Mouse (Mus musculus): Measurements from ENCODE around the gene Amdhd2. TPM values are rescaled to one million over a fixed set of nuclear protein-coding genes. Genes with fewer than 3 reads are reported as not detected.

Amdhd2 gene
- polyA plus RNA-seq, 1 experiment from 2014 or later, result 25.2 TPM

- no peak for ATAC-seq (replicated peaks; ENCODE audit: extremely low read depth, insufficient read depth, low FRiP score)
- Histone ChIP-seq H3K4me1 (ENCODE audit: control insufficient read depth, insufficient read depth, low read length) (peaks cover 59% of the 10 kb centered on the region), H3K27me3 (ENCODE audit: control insufficient read depth, insufficient read depth, low read length) (peaks cover 42% of the 10 kb centered on the region), H3K36me3 (ENCODE audit: control insufficient read depth, insufficient read depth) (no peaks in the 10 kb centered on the region), H3K4me3 (ENCODE audit: low read length) (peak overlapping the region; percentile 57), H3K9me3 (replicated peaks; ENCODE audit: control insufficient read depth, low read length) (no peaks in the 10 kb centered on the region), H3K9ac (ENCODE audit: low read length) (peak overlapping the region; percentile 83), H3K27ac (ENCODE audit: low read length) (no peak overlapping the region), H3K4me2 (ENCODE audit: low read depth, low read length) (peak overlapping the region; percentile 96)
- 77% methylated on average over 34 of the region's 34 CpGs for WGBS
Observed at GRCm38 (mm10) chr17:24207768-24208640, 44.4 kb upstream of the Amdhd2 start.

- Histone ChIP-seq H3K27me3 (ENCODE audit: control insufficient read depth, insufficient read depth, low read length) (peaks cover 37% of the 10 kb centered on the region), H3K36me3 (ENCODE audit: control insufficient read depth, insufficient read depth) (no peaks in the 10 kb centered on the region), H3K4me1 (ENCODE audit: control insufficient read depth, insufficient read depth, low read length) (peaks cover 55% of the 10 kb centered on the region), H3K4me3 (ENCODE audit: low read length) (peak overlapping the region; percentile 66), H3K4me2 (ENCODE audit: low read depth, low read length) (peak overlapping the region; percentile 92), H3K9ac (ENCODE audit: low read length) (peak overlapping the region; percentile 83), H3K27ac (ENCODE audit: low read length) (no peak overlapping the region), H3K9me3 (replicated peaks; ENCODE audit: control insufficient read depth, low read length) (no peaks in the 10 kb centered on the region)
- 8% methylated on average over 61 of the region's 62 CpGs for WGBS
- ATAC-seq (replicated peaks; ENCODE audit: extremely low read depth, insufficient read depth, low FRiP score), result no peak
Observed at GRCm38 (mm10) chr17:24206451-24207351, 43.1 kb upstream of the Amdhd2 start.

GRCm38 (mm10) chr17:24205908-24206361, 42.4 kb upstream of the Amdhd2 start:
- H3K4me1 ChIP-seq (ENCODE audit: control insufficient read depth, insufficient read depth, low read length), result peaks cover 48% of the 10 kb centered on the region
- no peaks in the 10 kb centered on the region for H3K9me3 ChIP-seq (replicated peaks; ENCODE audit: control insufficient read depth, low read length)
- no peaks in the 10 kb centered on the region for H3K36me3 ChIP-seq (ENCODE audit: control insufficient read depth, insufficient read depth)
- 0 out of 2 replicates have a peak overlapping the region, but pooled peaks have one; percentile 34 for H3K27ac ChIP-seq (ENCODE audit: low read length)
- 0 out of 2 replicates have a peak, but pooled peaks have one; percentile 1 for ATAC-seq (replicated peaks; ENCODE audit: extremely low read depth, insufficient read depth, low FRiP score)
- peak overlapping the region; percentile 83 for H3K9ac ChIP-seq (ENCODE audit: low read length)
- peak overlapping the region; percentile 92 for H3K4me2 ChIP-seq (ENCODE audit: low read depth, low read length)
- H3K27me3 ChIP-seq (ENCODE audit: control insufficient read depth, insufficient read depth, low read length), result peaks cover 34% of the 10 kb centered on the region
- peak overlapping the region; percentile 66 for H3K4me3 ChIP-seq (ENCODE audit: low read length)
- WGBS, result 6% methylated on average over 15 of the region's 15 CpGs

- peak within 1 kb of the TSS; percentile 83 for H3K9ac ChIP-seq (ENCODE audit: low read length)
- H3K27me3 ChIP-seq (ENCODE audit: control insufficient read depth, insufficient read depth, low read length), result peaks cover 29% of the 10 kb centered on the region
- peak within 1 kb of the TSS; percentile 92 for H3K4me2 ChIP-seq (ENCODE audit: low read depth, low read length)
- WGBS, result under 1% methylated on average over 61 of the region's 65 CpGs
- H3K9me3 ChIP-seq (replicated peaks; ENCODE audit: control insufficient read depth, low read length), result no peaks in the 10 kb centered on the region
- no peaks in the 10 kb centered on the region for H3K36me3 ChIP-seq (ENCODE audit: control insufficient read depth, insufficient read depth)
- H3K27ac ChIP-seq (ENCODE audit: low read length), result 0 out of 2 replicates have a peak within 1 kb of the TSS, but pooled peaks have one; percentile 34
- peaks cover 48% of the 10 kb centered on the region for H3K4me1 ChIP-seq (ENCODE audit: control insufficient read depth, insufficient read depth, low read length)
- ATAC-seq (replicated peaks; ENCODE audit: extremely low read depth, insufficient read depth, low FRiP score), result peak; percentile 69
- peak within 1 kb of the TSS; percentile 66 for H3K4me3 ChIP-seq (ENCODE audit: low read length)
Observed at GRCm38 (mm10) chr17:24205284-24205888, 41.8 kb upstream of the Amdhd2 start, which contains the start of gene Tbc1d24. TSS of gene Tbc1d24 (minus strand) at chr17:24205562.

GRCm38 (mm10) chr17:24204846-24205245, 41.3 kb upstream of the Amdhd2 start:
- Histone ChIP-seq H3K27ac (ENCODE audit: low read length) (0 out of 2 replicates have a peak overlapping the region, but pooled peaks have one; percentile 15), H3K9me3 (replicated peaks; ENCODE audit: control insufficient read depth, low read length) (no peaks in the 10 kb centered on the region), H3K4me3 (ENCODE audit: low read length) (peak overlapping the region; percentile 66), H3K27me3 (ENCODE audit: control insufficient read depth, insufficient read depth, low read length) (peaks cover 24% of the 10 kb centered on the region), H3K9ac (ENCODE audit: low read length) (peak overlapping the region; percentile 83), H3K36me3 (ENCODE audit: control insufficient read depth, insufficient read depth) (no peaks in the 10 kb centered on the region), H3K4me2 (ENCODE audit: low read depth, low read length) (peak overlapping the region; percentile 92), H3K4me1 (ENCODE audit: control insufficient read depth, insufficient read depth, low read length) (peaks cover 50% of the 10 kb centered on the region)
- no peak for ATAC-seq (replicated peaks; ENCODE audit: extremely low read depth, insufficient read depth, low FRiP score)
- 11% methylated on average over 7 of the region's 7 CpGs for WGBS

GRCm38 (mm10) chr17:24203611-24204534, 40.3 kb upstream of the Amdhd2 start:
- H3K4me3 ChIP-seq (ENCODE audit: low read length), result no peak overlapping the region

GRCm38 (mm10) chr17:24203068-24203467, 39.5 kb upstream of the Amdhd2 start:
- no peak for ATAC-seq (replicated peaks; ENCODE audit: extremely low read depth, insufficient read depth, low FRiP score)
- no peak overlapping the region for H3K4me3 ChIP-seq (ENCODE audit: low read length)

More at GRCm38 (mm10) chr17:24203611-24204534, 40.3 kb upstream of the Amdhd2 start:
- Histone ChIP-seq H3K36me3 (ENCODE audit: control insufficient read depth, insufficient read depth) (no peaks in the 10 kb centered on the region), H3K9me3 (replicated peaks; ENCODE audit: control insufficient read depth, low read length) (no peaks in the 10 kb centered on the region), H3K9ac (ENCODE audit: low read length) (no peak overlapping the region), H3K27ac (ENCODE audit: low read length) (no peak overlapping the region), H3K27me3 (ENCODE audit: control insufficient read depth, insufficient read depth, low read length) (peaks cover 22% of the 10 kb centered on the region), H3K4me2 (ENCODE audit: low read depth, low read length) (peak overlapping the region; percentile 92), H3K4me1 (ENCODE audit: control insufficient read depth, insufficient read depth, low read length) (peaks cover 52% of the 10 kb centered on the region)
- no peak for ATAC-seq (replicated peaks; ENCODE audit: extremely low read depth, insufficient read depth, low FRiP score)
- WGBS, result 45% methylated on average over 3 of the region's 3 CpGs

More at GRCm38 (mm10) chr17:24203068-24203467, 39.5 kb upstream of the Amdhd2 start:
- WGBS, result 37% methylated on average over 4 of the region's 4 CpGs
- Histone ChIP-seq H3K4me1 (ENCODE audit: control insufficient read depth, insufficient read depth, low read length) (peaks cover 44% of the 10 kb centered on the region), H3K27me3 (ENCODE audit: control insufficient read depth, insufficient read depth, low read length) (peaks cover 19% of the 10 kb centered on the region), H3K9ac (ENCODE audit: low read length) (no peak overlapping the region), H3K4me2 (ENCODE audit: low read depth, low read length) (0 out of 2 replicates have a peak overlapping the region, but pooled peaks have one; percentile 9), H3K9me3 (replicated peaks; ENCODE audit: control insufficient read depth, low read length) (no peaks in the 10 kb centered on the region), H3K27ac (ENCODE audit: low read length) (no peak overlapping the region), H3K36me3 (ENCODE audit: control insufficient read depth, insufficient read depth) (no peaks in the 10 kb centered on the region)

Measured in heart, embryonic 16.5 days (tissue).